Mouse (Mus musculus): ENCODE data around the gene Ddah1.

- TF ChIP-seq CTCF (conservative IDR thresholded peaks at IDR 0.05; ENCODE audit: low read length) (no peak), POU5F1 (IDR thresholded peaks at IDR 0.05; ENCODE audit: borderline replicate concordance, low read length) (no peak), NANOG (IDR thresholded peaks at IDR 0.05; ENCODE audit: borderline replicate concordance, low read length) (no peak)
Observed at GRCm38 (mm10) chr3:145894131-145894530, 135.7 kb downstream of the Ddah1 start.
